Mouse (Mus musculus) mouse trophoblast stem cell (cell line): ENCODE measurements around the gene Abcd1.
"Not testable (repeated sequence)": the region's sequence is repeated elsewhere in the genome, so short reads cannot be mapped to it uniquely, and the experiment has no call there.

Experiments
- in situ Hi-C, 2 experiments: fragments of 300-500 bp; cut with MseI, MboI; formaldehyde crosslinking; loops; 2 replicates in 1 of 2; 3 replicates in 1 of 2; pipeline ENCODE4 v1.15.1; 2025

The Abcd1 gene

DNA sequence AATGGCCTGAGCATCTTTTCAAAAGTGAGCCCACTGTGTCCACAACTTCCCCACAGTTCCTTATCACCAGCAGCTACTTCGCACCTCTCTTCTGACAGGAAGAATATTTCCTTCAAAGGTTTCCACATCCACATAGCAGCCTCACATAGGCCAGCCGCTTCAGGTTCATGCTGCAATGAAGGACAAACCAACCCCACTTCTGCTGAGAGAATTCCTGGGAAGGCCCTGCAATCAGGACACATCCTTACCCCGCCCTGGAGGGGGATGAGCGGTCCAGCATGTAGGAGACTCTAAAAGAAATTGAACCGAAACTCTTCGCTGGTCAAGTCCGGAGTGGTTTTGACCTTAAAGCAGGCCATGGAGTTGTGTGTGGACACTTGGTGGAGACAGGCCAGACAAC is 23.4 kb downstream of the Abcd1 start:
- in situ Hi-C loops, result not testable (repeated sequence)

DNA sequence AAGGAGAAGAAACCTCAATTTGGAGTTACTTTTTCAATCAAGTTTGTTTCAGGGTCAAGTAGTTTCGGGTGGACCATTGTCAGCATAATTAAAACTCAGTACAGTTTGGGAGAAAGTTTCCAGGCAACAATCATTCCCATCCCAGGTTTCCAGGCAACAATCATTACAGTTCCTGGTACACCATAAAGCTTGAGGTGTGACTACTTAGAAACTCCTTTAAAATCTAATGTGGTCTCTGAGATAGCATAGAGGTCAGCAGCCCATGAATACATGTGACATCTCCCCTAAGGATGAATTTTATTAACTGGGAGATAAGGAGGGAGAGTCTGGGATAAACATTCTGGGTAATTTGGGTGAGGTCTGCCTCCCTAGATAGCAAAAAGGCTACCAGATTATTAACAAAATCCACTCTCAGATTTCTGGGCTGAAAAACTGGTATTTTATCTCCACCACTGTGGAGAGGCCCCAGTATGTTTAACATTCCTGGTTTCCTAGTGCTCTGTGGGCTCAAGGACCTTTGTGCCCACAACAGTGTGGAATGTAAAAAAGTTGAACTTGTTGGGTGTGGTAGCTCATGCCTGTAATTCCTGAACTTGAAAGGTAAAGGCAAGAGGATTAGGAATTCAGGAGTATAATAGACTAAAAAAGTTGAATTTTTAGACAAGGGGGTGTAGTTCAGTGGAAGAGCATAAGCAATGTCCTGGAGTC is 28.5 kb downstream of the Abcd1 start:
- in situ Hi-C loops, result no loop called here

DNA sequence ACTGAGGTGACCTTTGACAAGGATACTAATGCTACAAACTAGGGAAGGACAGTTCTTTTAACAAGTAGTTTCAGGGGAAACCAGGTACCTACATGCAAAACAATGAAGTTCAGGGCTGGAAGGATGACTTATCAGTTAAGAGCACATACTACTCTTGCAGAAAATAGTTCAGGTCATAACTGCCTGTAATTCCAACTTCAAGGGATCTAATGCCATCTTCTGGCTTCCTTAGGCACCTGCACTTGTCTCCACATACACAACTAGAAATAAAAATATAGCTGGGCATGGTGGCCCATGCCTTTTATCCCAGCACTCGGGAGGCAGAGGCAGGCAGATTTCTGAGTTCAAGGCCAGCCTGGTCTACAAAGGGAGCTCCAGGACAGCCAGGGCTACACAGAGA is 32.6 kb downstream of the Abcd1 start:
- in situ Hi-C loops, result no loop called here

DNA sequence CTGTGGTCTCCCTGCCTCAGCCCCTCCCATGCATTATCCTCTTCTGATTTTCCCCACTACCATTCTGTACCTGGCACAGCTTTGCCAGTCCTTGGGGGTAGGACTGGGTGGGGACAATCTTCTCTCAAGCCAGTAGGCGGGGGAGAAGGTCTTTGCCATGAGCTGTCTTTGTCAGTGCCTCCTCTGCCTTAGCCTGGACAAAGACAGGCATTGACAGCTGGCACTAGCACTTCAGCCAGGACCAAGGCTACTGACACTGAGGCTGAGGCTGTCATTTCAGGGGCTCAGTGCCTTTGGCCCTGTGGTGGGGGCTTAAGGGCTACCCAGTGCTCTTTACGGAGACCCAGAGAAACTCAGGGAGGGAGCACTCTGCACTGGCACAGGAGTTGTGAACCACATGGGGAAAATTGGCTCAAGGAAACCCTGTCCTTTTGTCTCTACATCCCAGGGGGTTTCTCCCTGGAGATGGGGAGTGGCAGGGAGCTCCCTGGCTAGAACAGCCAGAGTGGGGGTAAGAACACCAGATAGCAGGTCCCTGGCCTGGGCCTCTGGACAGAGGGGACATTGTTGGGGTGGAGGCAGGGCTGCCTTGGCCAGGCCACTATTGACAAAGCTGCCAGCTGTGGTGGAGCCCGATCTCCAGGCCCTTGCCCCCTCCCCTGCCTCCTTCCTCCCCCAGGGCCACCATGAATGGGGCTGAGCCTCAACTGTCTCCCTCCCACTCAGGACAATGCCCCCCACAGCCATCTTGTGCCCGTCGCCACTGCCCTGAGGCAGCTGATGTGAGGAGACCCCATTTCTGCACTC is 40.1 kb downstream of the Abcd1 start, which contains the start of gene Plxnb3:
Gene Plxnb3, plus strand, starts transcription at position 757 of the 807 bp plus-strand sequence.
- in situ Hi-C loops, result no loop called here

DNA sequence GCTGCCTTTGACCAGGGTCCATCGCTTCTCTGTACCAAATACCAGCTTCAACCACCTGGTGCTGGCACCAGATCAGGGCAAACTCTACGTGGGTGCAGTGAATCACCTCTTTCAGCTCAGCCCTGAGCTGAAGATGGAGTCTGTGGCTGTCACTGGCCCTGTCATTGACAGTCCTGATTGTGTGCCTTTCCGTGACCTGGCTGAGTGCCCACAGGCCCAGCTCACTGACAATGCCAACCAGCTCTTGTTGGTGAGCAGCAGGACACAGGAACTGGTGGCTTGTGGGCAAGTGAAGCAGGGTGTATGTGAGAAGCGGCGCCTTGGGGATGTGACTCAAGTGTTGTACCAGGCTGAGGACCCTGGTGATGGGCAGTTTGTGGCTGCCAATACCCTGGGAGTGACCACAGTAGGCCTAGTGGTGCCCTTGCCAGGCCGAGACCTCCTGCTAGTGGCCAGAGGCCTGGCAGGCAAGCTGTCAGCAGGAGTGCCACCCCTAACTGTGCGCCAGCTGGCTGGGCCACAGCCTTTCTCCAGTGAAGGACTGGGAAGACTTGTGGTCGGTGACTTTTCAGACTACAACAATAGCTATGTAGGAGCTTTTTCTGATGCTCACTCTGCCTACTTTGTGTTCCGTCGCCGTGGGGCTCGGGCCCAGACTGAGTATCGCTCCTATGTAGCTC is 42.4 kb downstream of the Abcd1 start:
- in situ Hi-C loops, result no loop called here

DNA sequence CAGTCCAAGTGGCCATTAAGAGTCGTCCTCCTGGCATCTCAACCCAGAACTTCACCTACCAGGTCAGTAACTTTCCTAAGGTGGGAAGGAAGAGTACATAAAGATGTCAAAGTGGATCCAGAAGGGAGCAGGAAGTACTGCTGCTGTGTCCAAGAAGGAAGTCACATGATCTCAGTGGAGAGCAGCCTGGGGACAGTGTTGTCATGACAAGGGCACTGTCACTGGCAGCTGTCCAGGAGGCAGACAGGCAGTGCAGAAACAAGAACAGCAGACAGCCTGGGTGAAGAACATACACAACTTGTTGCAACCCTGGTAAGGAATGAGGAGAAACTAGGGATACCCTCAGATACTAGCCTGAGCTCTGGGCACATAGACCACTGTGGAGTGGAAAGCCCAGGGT is 48.9 kb downstream of the Abcd1 start:
- in situ Hi-C loops, result no loop called here

DNA sequence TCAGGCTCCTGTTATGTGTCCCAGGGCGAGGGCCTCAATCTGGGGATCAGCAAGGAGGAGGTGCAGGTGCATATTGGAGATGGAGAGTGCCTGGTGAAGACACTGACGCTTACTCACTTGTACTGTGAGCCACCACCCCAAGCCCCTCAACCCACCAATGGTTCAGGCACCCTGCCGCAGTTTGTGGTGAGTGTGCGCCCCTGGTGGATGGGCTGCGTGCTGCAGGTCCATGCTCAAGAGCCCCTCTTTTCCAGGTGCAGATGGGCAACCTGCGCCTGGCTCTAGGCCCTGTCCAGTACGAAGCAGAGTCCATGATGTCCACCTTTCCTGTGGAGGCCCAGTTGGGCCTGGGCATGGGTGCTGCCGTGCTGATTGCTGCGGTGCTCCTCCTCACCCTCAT is 50.9 kb downstream of the Abcd1 start:
- in situ Hi-C loops, result no loop called here

DNA sequence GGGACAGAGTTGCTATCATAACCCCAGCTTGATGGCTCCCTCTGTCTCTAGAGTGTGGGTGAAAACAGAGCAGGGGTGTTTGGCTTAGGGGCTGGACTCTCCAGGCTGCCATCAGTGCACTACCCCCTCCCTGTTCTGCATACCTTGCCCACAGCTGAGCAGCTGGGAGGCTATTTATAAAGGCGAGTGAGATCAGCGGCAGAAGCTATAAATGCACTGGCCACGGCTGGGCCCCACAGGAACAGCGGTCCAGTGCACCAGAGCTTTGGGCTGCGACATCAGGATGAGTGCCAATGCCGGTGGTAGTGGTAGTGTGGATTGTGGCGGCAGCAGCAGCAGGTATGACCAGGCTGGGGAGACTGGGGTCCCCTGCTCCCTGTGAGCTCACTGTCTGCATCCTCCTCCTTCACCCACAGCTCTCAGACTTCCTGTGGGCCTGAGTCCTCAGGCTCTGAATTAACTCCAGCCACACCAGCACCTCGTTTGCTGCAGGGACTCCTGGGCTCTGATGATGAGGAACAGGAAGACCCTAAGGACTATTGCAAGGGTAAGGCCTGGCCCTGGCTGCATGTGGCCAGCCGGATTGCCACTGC is 57.9 kb downstream of the Abcd1 start, which contains the start of gene Srpk3:
Gene Srpk3, plus strand, starts transcription at position 238 of the 593 bp plus-strand sequence.
- in situ Hi-C loops, result no loop called here

DNA sequence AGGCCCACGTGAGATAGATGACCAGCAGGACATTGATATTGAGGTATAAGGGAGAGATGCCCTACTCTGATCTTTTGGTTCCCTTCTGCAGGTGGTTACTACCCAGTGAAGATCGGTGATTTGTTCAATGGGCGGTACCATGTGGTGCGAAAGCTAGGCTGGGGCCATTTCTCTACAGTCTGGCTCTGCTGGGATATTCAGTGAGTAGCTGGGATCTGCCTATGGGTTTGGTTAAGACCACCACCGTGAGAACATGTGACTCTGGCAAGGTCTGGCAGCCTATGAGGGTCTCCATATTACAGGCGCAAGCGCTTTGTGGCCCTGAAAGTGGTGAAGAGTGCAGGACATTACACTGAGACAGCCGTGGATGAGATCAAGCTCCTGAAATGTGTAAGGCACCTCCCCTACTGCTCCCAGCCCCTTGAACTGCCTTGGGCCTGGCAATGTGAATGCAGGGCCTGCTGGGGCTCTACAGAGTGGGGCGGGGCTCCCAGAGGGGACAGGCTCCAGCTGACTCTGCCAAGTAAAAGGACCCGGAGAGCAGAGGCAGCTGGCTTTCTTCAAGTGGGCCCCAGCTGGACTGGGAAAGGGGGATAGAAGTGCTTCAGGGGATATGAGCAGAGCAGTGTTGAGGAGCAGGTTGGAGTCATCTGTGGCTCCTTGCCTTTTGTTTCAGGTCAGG is 58.5 kb downstream of the Abcd1 start:
- in situ Hi-C loops, result no loop called here

DNA sequence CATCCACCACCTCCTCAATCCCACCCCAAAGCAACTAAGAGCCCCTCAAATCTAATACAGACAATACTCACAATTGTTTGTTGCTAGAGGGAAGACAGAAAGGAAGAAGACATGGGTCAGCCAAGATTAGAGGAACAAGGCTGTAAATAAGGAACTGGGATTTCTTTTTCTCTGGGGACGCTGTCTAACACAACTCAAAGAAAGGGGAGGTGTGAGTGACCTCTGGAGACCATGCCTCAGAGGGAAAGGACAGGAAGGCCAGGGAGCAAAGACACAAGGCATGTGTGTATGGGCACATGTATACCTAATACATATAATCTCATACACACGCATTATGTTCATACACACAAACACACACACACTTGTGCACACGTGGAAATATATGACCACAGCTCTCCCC is 65.8 kb downstream of the Abcd1 start:
- in situ Hi-C loops, result no loop called here

DNA sequence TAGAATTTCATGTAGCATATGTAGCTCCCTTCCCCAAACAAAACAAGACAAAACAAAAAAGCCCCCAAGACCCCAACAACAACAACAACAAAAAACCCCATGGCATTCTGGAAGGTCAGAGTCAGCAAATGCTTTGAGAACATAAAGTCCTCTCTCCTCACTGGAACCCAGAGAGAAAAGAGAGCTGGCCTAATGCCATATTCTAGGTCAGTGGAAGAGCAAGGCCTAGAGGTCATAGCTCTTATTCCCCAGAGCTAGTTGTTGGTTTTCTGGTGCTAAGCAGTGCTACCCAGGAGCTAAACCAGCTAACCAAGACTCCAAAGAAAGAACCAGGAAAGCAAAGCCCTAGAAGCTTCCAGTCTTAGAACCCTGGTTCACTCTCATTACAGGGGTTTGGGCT is 69.3 kb downstream of the Abcd1 start:
- in situ Hi-C loops, result no loop called here

DNA sequence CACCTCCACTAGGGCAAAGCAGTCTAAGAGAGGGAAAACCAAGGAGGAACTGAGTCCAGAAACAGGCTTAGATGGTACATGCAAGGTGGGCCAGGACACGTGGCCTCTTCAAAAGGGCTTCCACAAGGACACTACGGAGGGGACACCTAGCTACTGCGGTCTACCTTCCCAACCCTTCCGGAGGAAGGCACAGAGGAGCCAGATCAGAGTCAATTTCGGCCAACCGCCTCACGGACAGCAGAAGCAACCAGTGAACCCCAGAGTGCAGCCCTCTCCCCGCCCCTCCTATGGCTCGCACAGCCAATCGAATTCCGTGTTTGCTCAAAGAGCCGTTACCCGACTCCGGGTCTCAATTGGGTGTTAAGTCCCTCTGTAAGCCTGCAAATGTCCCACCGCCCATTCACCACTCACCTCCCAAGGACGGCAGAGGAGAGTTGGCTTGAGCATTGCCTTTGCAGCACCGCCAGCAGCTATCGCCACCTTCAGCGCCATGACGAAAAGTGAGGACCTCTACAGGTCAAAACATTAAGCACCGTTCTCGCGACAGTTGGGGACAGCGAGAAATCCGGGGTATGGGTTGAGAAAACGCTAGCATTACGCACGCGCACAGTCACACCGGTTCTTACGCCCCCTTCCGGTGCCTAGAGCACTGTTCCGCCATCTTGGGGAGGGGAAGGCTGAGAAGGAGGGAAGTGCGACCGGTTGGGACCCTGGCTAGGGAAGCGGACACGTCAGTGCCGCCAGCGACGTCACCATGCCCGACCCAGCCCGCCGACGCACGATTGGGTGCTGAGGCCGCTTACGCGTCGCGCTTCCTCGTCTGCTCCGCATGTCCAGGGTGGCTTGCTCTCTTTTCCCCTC is 70.2 kb downstream of the Abcd1 start, which contains the start of the genes Idh3g and Ssr4:
Gene Idh3g, minus strand, starts transcription at position 534 of the 861 bp plus-strand sequence.
Gene Ssr4, plus strand, starts transcription at position 665 of the 861 bp plus-strand sequence.
- in situ Hi-C loops, result no loop called here

DNA sequence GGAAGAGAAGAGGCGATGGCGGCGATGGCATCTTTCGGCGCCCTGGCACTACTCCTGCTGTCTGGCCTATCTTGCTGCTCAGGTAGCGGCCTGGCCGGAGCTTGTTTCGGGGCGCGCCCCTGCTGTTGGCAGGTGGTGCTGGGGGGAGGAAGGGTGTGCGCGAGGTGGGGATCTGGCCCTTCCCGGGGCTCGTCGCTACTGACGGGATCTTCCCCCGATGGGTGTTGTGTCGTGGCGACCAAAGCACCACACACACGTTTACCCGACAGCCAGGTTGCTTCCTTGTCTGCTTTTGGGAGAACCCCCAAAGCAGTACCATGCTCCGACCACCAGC is 70.8 kb downstream of the Abcd1 start:
- in situ Hi-C loops, result no loop called here
